ENCODE assay signal across 13 mouse cellular contexts in the genomic region with DNA sequence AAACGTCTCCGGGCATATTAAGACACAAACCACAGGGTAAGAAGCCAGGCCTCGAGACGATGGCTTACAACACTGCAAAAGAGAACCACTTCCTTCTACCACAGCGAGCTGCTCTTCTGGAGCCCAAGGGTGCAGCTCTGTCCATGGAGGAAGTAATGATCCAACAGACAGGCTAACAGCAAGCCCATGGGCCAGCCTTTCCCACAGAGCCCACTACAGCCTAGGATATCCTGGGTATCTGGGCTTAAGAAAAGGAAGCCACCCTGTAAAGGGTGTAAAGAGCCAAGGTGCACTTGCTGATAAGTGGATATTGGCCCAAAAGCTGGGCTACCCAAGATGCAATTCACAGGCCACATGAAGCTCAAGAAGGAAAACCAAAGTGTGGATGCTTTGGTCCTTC. TPM values are rescaled to one million over a fixed set of nuclear protein-coding genes. Genes with fewer than 3 reads are reported as not detected.
DNase-seq lines count a peak whose midpoint lies in the region; ATAC-seq lines count a peak whose summit lies in the region.
"Had no signal": no experiment of that assay in that cellular context is flagged by ENCODE, and none has a peak within 500 bp of the region (broad histone marks: within the 10 kb centered on the region; RNA-seq: fewer than 3 reads in every experiment).

No protein-coding gene starts in this region.

- 85% methylated on average over 5 of the region's 5 CpGs for WGBS in heart, embryonic 11.5 days (ENCODE audit: insufficient replicate concordance)
- 90% methylated on average over 5 of the region's 5 CpGs for WGBS in midbrain, embryonic 15.5 days

- peaks cover 3% of the 10 kb centered on the region for H3K4me1 ChIP-seq in heart, embryonic 11.5 days (ENCODE audit: control insufficient read depth, insufficient read depth, low read length)
- peaks cover 55% of the 10 kb centered on the region for H3K4me1 ChIP-seq in megakaryocyte, embryonic 14.5 days
- peaks cover 5% of the 10 kb centered on the region for H3K4me1 ChIP-seq in midbrain, embryonic 15.5 days

- peaks cover 7% of the 10 kb centered on the region for H3K36me3 ChIP-seq in heart, embryonic 11.5 days (ENCODE audit: control insufficient read depth, insufficient read depth, low read length)
- peaks cover 42% of the 10 kb centered on the region for H3K36me3 ChIP-seq in megakaryocyte, embryonic 14.5 days (replicated peaks; ENCODE audit: low read length)
- no peaks in the 10 kb centered on the region for H3K36me3 ChIP-seq in midbrain, embryonic 15.5 days (replicated peaks)

- DNase-seq in heart, adult 11 months = peak; percentile 87
- peak; percentile 77 for DNase-seq in 416B (ENCODE audit: low read depth)
- DNase-seq in natural killer cell, adult 2 months (ENCODE audit: low spot score in 2 of 2) = no peak
- DNase-seq in layer of hippocampus, postnatal 14 days (ENCODE audit: low spot score in 2 of 2) = no peak
- DNase-seq: cerebellum, postnatal 25 days; kidney, adult 11 months had no signal

- no peak for ATAC-seq in heart, embryonic 11.5 days (replicated peaks; ENCODE audit: insufficient number of reproducible peaks, low FRiP score, low TSS enrichment)
- peak; percentile 97 for ATAC-seq in granulocyte monocyte progenitor cell, adult 5-6 weeks (replicated peaks; ENCODE audit: poor library complexity, severe bottlenecking)
- no peak for ATAC-seq in midbrain, embryonic 15.5 days (replicated peaks)

- H3K27ac ChIP-seq in heart, embryonic 11.5 days (ENCODE audit: low read depth, low read length) = no peak overlapping the region
- no peak overlapping the region for H3K27ac ChIP-seq in midbrain, embryonic 15.5 days
- H3K27ac ChIP-seq: heart, embryonic 10.5 days; hindbrain, embryonic 12.5 days; layer of hippocampus, adult 2 months had no signal

- H3K4me2 ChIP-seq in heart, embryonic 11.5 days = no peak overlapping the region
- H3K4me2 ChIP-seq in midbrain, embryonic 15.5 days = no peak overlapping the region
- H3K4me2 ChIP-seq: hindbrain, embryonic 12.5 days had no signal

- H3K9me3 ChIP-seq in heart, embryonic 11.5 days (replicated peaks; ENCODE audit: control insufficient read depth, low read length) = 0 out of 2 replicates have a peak, but pooled peaks cover 2% of the 10 kb centered on the region
- no peaks in the 10 kb centered on the region for H3K9me3 ChIP-seq in megakaryocyte, embryonic 14.5 days
- no peaks in the 10 kb centered on the region for H3K9me3 ChIP-seq in midbrain, embryonic 15.5 days
- H3K9me3 ChIP-seq: heart, embryonic 10.5 days; hindbrain, embryonic 12.5 days had no signal

- no peak overlapping the region for H3K4me3 ChIP-seq in heart, embryonic 11.5 days (ENCODE audit: low read depth, low read length)
- H3K4me3 ChIP-seq in megakaryocyte, embryonic 14.5 days (replicated peaks) = peak overlapping the region; percentile 59
- H3K4me3 ChIP-seq in midbrain, embryonic 15.5 days = no peak overlapping the region
- H3K4me3 ChIP-seq: heart, embryonic 10.5 days; hindbrain, embryonic 12.5 days; layer of hippocampus, adult 2 months had no signal

- no peaks in the 10 kb centered on the region for H3K27me3 ChIP-seq in heart, embryonic 11.5 days (ENCODE audit: control insufficient read depth, insufficient read depth, low read length)
- H3K27me3 ChIP-seq in megakaryocyte, embryonic 14.5 days (replicated peaks) = no peaks in the 10 kb centered on the region
- H3K27me3 ChIP-seq in midbrain, embryonic 15.5 days (replicated peaks) = no peaks in the 10 kb centered on the region
- H3K27me3 ChIP-seq: hindbrain, embryonic 12.5 days had no signal

- no peak overlapping the region for H3K9ac ChIP-seq in heart, embryonic 11.5 days (ENCODE audit: low read depth, low read length)
- no peak overlapping the region for H3K9ac ChIP-seq in midbrain, embryonic 15.5 days
- H3K9ac ChIP-seq: hindbrain, embryonic 12.5 days had no signal

RNA-seq across cellular contexts. Expression of a gene that starts 6.0 kb away (rescaled TPM):
- 40.0 and 41.6 TPM in 2 replicates for polyA plus RNA-seq in heart, embryonic 11.5 days (2014; fragmentation: Nextera tagmentation; extraction: Ambion mirVana)
- total RNA-seq in granulocyte monocyte progenitor cell, adult 5-6 weeks (2014; fragmentation: Nextera tagmentation) = 2.6 and 5.5 TPM in 2 replicates
- total RNA-seq in granulocyte monocyte progenitor cell, adult 5-6 weeks (2017) = 5.5 and 7.1 TPM in 2 replicates
- 2.4 and 6.6 TPM in 2 replicates for polyA plus RNA-seq in megakaryocyte, embryonic 14.5 days (2012; ENCODE audit: insufficient read depth, low replicate concordance)
- polyA plus RNA-seq in midbrain, embryonic 15.5 days (2015; fragmentation: Nextera tagmentation; extraction: Ambion mirVana) = 28.3 and 30.8 TPM in 2 replicates
- total RNA-seq in layer of hippocampus, postnatal 14 days (2021) = 10 to 100 TPM; 18.5 to 21.1 TPM

RNA-seq across cellular contexts. Expression of a gene that starts 48.2 kb away (rescaled TPM):
- polyA plus RNA-seq in heart, embryonic 11.5 days (2014; fragmentation: Nextera tagmentation; extraction: Ambion mirVana) = 11.3 and 14.1 TPM in 2 replicates
- 98.3 and 101 TPM in 2 replicates for total RNA-seq in granulocyte monocyte progenitor cell, adult 5-6 weeks (2014; fragmentation: Nextera tagmentation)
- 158 and 172 TPM in 2 replicates for total RNA-seq in granulocyte monocyte progenitor cell, adult 5-6 weeks (2017)
- polyA plus RNA-seq in megakaryocyte, embryonic 14.5 days (2012; ENCODE audit: insufficient read depth, low replicate concordance) = 1.5 and 5.6 TPM in 2 replicates
- 6.1 and 6.2 TPM in 2 replicates for polyA plus RNA-seq in midbrain, embryonic 15.5 days (2015; fragmentation: Nextera tagmentation; extraction: Ambion mirVana)
- total RNA-seq in layer of hippocampus, postnatal 14 days (2021) = 10 to 100 TPM; 56.5 to 60.7 TPM

Comparison
In these comparisons a context has a peak if more than half of its experiments do, and no peak if none do; other contexts are left out.
1. DNase-seq: peak in heart, adult 11 months (single experiment) and 416B (single experiment); none in natural killer cell, adult 2 months (0 of 2) and layer of hippocampus, postnatal 14 days (0 of 2).